Mouse (Mus musculus) olfactory bulb, adult 2 months (tissue): ENCODE data around the gene Dcdc2a.

Experiments
- CTCF ChIP-seq: fragments of 200-500 bp; IDR thresholded peaks from 2 replicates; pipeline ENCODE4 v1.5.1; 2012; ENCODE audit warnings: low read depth, mild to moderate bottlenecking, low read length, moderate library complexity; ENCODE audit not compliant: insufficient read depth
- POLR2A ChIP-seq: fragments of 200-500 bp; IDR thresholded peaks from 2 replicates; pipeline ENCODE4 v1.6.1; 2012; ENCODE audit warnings: mild to moderate bottlenecking, low read depth, low read length, moderate library complexity; ENCODE audit not compliant: insufficient read depth

DNA sequence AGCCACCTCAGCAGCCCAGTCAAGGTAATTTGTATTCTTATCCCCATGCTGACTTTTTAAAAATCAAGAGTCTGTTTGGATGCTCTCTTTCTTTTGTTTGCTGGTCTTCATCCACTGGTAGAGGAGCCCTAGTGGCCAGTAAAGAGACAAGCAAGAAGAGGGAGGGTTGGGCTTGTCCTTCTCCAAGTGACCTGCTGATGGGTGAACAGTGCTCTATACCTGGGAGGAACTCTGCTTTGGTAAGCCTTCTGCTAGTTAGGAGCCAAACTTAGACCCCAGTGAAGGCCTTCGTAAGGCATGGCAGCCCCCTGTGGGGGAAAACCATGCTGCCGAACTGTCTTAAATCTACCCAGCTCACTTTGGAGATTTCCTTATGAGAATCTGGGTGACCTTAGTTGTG lies 10.9 kb downstream of the Dcdc2a start:
- TF ChIP-seq CTCF (no peak), POLR2A (no peak)
